Mouse (Mus musculus): ENCODE measurements at regions not wholly inside any gene's neighbourhood (a gene's known extent, or its start where the extent isn't known, plus 50 kb on each side); places are given as distances from the start of the nearest gene placed in this dataset.

DNA sequence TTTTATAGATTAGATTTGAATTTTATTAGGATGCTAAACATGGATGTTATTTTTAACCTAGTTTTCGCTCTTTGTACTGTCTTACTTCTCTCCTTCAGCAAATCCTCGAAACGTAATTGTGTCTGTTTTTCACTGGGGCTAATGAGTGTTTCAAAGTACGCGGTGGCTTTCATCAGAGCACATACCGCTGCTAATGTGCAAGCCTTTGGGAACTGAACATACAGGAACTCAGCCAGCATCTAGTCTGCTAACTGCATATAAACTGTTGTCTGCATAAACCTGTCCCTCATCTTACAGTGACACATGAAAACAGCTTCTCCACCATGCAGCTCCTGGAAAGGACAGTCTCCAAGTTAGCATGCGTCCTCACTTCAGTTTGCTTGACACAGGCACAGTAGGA is 434.1 kb downstream of the Fat4 start:
- no peak overlapping the region for H3K9ac ChIP-seq (ENCODE audit: low read depth, poor library complexity, severe bottlenecking)
- no peak overlapping the region for H3K4me3 ChIP-seq (ENCODE audit: low read depth, low read length)
- no peaks in the 10 kb centered on the region for H3K36me3 ChIP-seq (ENCODE audit: control insufficient read depth, insufficient read depth, low read length, poor library complexity, severe bottlenecking)
- TF ChIP-seq EP300 (IDR thresholded peaks at IDR 0.05; ENCODE audit: insufficient read depth, low read depth, low read length): no peak
- TF ChIP-seq POLR2A (IDR thresholded peaks at IDR 0.05; ENCODE audit: insufficient read depth, low read length): no peak
- no peaks in the 10 kb centered on the region for H3K27me3 ChIP-seq (ENCODE audit: control insufficient read depth, insufficient read depth, low read length, poor library complexity, severe bottlenecking)
- no peak overlapping the region for H3K27ac ChIP-seq (ENCODE audit: insufficient read depth, low read length)
- H3K4me1 ChIP-seq (ENCODE audit: control insufficient read depth, insufficient read depth, low read length): no peaks in the 10 kb centered on the region
- peaks cover 3% of the 10 kb centered on the region; the same call in 1 of the 2 replicates for H3K9me3 ChIP-seq (replicated peaks; ENCODE audit: control insufficient read depth, insufficient read depth, low read length, poor library complexity, severe bottlenecking)

DNA sequence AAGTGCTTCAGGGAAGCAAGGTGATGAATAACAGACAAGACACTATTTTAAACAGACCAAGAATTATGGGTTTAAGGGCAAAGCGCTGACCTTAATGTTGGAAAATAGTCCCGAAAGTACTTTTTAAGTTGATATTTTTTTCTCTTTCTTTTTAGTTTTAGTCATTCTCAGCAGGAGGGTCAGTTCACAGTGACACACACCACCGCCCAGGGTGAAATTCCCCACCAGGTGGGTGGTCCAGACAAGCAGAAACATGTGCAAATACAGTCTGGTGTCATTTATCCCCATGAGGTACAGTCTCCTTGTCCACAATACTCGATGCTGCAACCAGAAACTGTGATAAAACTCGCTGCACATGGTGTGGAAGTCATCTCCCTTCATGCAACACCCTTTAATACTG is 435.5 kb downstream of the Fat4 start:
- TF ChIP-seq EP300 (IDR thresholded peaks at IDR 0.05; ENCODE audit: insufficient read depth, low read depth, low read length): no peak
- H3K9me3 ChIP-seq (replicated peaks; ENCODE audit: control insufficient read depth, insufficient read depth, low read length, poor library complexity, severe bottlenecking): peaks cover 3% of the 10 kb centered on the region; the same call in 1 of the 2 replicates

DNA sequence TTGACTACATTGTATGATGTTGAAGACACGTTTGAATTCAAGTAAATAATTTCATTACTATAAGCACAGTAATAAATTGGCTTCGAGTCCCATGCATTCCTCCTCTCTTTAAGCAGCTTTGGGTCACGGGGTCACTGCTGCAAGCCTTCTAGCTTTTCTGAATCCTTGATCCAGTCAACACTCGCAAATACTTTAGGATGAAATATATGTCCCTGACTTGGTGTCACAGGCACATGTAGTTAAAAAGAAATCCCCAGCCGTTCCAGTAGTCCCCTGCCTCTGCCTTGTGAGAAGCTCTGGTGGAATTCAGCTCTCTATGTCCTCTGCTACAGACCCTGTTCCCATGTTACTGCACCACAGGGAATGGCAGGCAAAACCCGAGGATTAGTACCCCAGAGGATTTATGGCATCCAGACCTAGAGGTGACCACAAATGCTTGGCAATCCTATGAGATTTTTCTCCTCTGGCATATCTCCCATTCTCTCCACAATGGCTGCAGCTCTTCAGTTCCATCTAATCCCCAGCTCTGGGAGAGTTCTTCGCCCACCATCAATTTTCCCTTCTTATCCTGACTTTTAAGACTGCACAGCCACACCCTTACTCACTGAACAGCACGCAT is 449.0 kb downstream of the Fat4 start:
- TF ChIP-seq CTCF (IDR thresholded peaks at IDR 0.05; ENCODE audit: low read depth, low read length) (no peak), POLR2A (IDR thresholded peaks at IDR 0.05; ENCODE audit: insufficient read depth, low read length) (no peak), EP300 (IDR thresholded peaks at IDR 0.05; ENCODE audit: insufficient read depth, low read depth, low read length) (no peak)
- Histone ChIP-seq H3K27me3 (ENCODE audit: control insufficient read depth, insufficient read depth, low read length, poor library complexity, severe bottlenecking) (no peaks in the 10 kb centered on the region), H3K9ac (ENCODE audit: low read depth, poor library complexity, severe bottlenecking) (no peak overlapping the region), H3K9me3 (replicated peaks; ENCODE audit: control insufficient read depth, insufficient read depth, low read length, poor library complexity, severe bottlenecking) (no peaks in the 10 kb centered on the region), H3K4me3 (ENCODE audit: low read depth, low read length) (no peak overlapping the region), H3K27ac (ENCODE audit: insufficient read depth, low read length) (no peak overlapping the region), H3K36me3 (ENCODE audit: control insufficient read depth, insufficient read depth, low read length, poor library complexity, severe bottlenecking) (no peaks in the 10 kb centered on the region), H3K4me1 (ENCODE audit: control insufficient read depth, insufficient read depth, low read length) (no peaks in the 10 kb centered on the region)

More for the DNA sequence above, 435.5 kb downstream of the Fat4 start:
- no peaks in the 10 kb centered on the region for H3K27me3 ChIP-seq (ENCODE audit: control insufficient read depth, insufficient read depth, low read length, poor library complexity, severe bottlenecking)
- H3K9ac ChIP-seq (ENCODE audit: low read depth, poor library complexity, severe bottlenecking): no peak overlapping the region
- no peak overlapping the region for H3K4me3 ChIP-seq (ENCODE audit: low read depth, low read length)
- no peaks in the 10 kb centered on the region for H3K36me3 ChIP-seq (ENCODE audit: control insufficient read depth, insufficient read depth, low read length, poor library complexity, severe bottlenecking)
- no peaks in the 10 kb centered on the region for H3K4me1 ChIP-seq (ENCODE audit: control insufficient read depth, insufficient read depth, low read length)
- H3K27ac ChIP-seq (ENCODE audit: insufficient read depth, low read length): no peak overlapping the region

DNA sequence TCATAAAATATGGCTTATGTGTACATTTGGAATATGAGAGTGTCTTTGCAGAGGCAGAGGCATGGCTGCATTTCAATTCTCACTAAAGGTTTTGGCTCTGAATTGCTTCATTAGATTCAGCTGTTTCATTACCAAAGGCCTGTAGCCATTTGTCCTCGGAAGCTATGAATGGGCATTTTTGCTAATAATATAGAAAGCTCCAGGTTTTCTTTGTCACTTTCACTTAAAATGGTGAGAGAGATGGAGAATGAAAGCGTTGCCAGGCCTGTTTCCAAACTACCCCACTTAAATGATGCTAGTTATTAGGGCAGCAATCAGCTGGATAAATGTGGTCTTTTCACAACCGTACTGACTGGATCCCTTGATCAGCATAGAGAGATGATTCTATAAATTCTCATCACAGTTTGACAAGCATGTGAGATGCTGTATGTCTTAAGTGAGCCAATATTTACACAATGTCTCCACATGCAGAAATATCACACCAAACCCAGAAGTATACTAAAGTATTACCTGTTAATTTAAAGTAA is 454.5 kb downstream of the Fat4 start:
- no peak overlapping the region for H3K9ac ChIP-seq (ENCODE audit: low read depth, poor library complexity, severe bottlenecking)
- no peak for TF ChIP-seq EP300 (IDR thresholded peaks at IDR 0.05; ENCODE audit: insufficient read depth, low read depth, low read length)
- TF ChIP-seq POLR2A (IDR thresholded peaks at IDR 0.05; ENCODE audit: insufficient read depth, low read length): no peak
- TF ChIP-seq CTCF (IDR thresholded peaks at IDR 0.05; ENCODE audit: low read depth, low read length): no peak
- H3K27ac ChIP-seq (ENCODE audit: insufficient read depth, low read length): no peak overlapping the region
- no peaks in the 10 kb centered on the region for H3K4me1 ChIP-seq (ENCODE audit: control insufficient read depth, insufficient read depth, low read length)
- H3K4me3 ChIP-seq (ENCODE audit: low read depth, low read length): no peak overlapping the region
- no peaks in the 10 kb centered on the region for H3K36me3 ChIP-seq (ENCODE audit: control insufficient read depth, insufficient read depth, low read length, poor library complexity, severe bottlenecking)
- no peaks in the 10 kb centered on the region for H3K27me3 ChIP-seq (ENCODE audit: control insufficient read depth, insufficient read depth, low read length, poor library complexity, severe bottlenecking)
- no peaks in the 10 kb centered on the region for H3K9me3 ChIP-seq (replicated peaks; ENCODE audit: control insufficient read depth, insufficient read depth, low read length, poor library complexity, severe bottlenecking)

DNA sequence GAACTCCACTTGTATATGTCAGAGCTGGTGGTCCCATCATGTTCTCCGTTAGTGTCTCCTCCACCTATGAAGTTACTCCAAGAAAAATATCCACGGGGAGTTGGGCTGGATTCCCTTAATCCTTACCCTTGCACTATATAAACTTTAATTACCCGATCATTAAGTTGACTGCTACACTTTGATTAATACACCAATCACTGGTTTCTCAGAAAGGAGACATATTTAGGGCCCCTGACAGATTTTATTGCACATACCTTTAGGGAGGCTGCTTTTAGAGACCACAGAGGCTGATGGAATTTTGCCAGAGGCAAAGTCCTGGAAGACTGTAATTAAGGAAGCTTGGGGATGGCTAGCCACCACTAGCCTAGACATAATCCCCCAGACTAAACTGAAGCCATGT is 457.3 kb downstream of the Fat4 start:
- no peaks in the 10 kb centered on the region for H3K9me3 ChIP-seq (replicated peaks; ENCODE audit: control insufficient read depth, insufficient read depth, low read length, poor library complexity, severe bottlenecking)
- no peak for TF ChIP-seq CTCF (IDR thresholded peaks at IDR 0.05; ENCODE audit: low read depth, low read length)
- no peak for TF ChIP-seq POLR2A (IDR thresholded peaks at IDR 0.05; ENCODE audit: insufficient read depth, low read length)
- TF ChIP-seq EP300 (IDR thresholded peaks at IDR 0.05; ENCODE audit: insufficient read depth, low read depth, low read length): no peak
- H3K4me1 ChIP-seq (ENCODE audit: control insufficient read depth, insufficient read depth, low read length): no peaks in the 10 kb centered on the region
- H3K4me3 ChIP-seq (ENCODE audit: low read depth, low read length): no peak overlapping the region
- no peaks in the 10 kb centered on the region for H3K27me3 ChIP-seq (ENCODE audit: control insufficient read depth, insufficient read depth, low read length, poor library complexity, severe bottlenecking)
- no peak overlapping the region for H3K9ac ChIP-seq (ENCODE audit: low read depth, poor library complexity, severe bottlenecking)
- H3K36me3 ChIP-seq (ENCODE audit: control insufficient read depth, insufficient read depth, low read length, poor library complexity, severe bottlenecking): no peaks in the 10 kb centered on the region
- H3K27ac ChIP-seq (ENCODE audit: insufficient read depth, low read length): no peak overlapping the region

DNA sequence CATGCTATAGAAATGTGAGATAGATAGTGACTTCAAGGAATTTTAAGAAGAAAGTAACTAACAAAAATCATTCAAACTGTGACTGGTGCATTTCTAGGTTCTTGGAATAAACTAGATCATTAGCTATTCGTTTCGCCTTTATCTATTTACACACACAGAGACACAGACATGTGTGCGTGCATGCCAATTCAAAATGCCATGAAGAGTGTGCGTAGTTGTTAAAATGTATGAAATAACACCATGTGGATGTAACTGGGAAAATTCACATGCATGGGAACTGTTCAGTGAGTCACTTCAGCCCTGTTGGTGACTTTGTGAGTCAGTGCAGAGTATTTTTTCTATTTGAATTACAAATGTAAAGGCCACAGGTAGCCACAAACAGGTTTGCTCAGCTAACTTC is 460.8 kb downstream of the Fat4 start:
- Histone ChIP-seq H3K27ac (ENCODE audit: insufficient read depth, low read length) (no peak overlapping the region), H3K36me3 (ENCODE audit: control insufficient read depth, insufficient read depth, low read length, poor library complexity, severe bottlenecking) (no peaks in the 10 kb centered on the region), H3K9me3 (replicated peaks; ENCODE audit: control insufficient read depth, insufficient read depth, low read length, poor library complexity, severe bottlenecking) (no peaks in the 10 kb centered on the region), H3K9ac (ENCODE audit: low read depth, poor library complexity, severe bottlenecking) (no peak overlapping the region), H3K4me1 (ENCODE audit: control insufficient read depth, insufficient read depth, low read length) (no peaks in the 10 kb centered on the region), H3K27me3 (ENCODE audit: control insufficient read depth, insufficient read depth, low read length, poor library complexity, severe bottlenecking) (no peaks in the 10 kb centered on the region), H3K4me3 (ENCODE audit: low read depth, low read length) (no peak overlapping the region)
- TF ChIP-seq POLR2A (IDR thresholded peaks at IDR 0.05; ENCODE audit: insufficient read depth, low read length): no peak
- TF ChIP-seq EP300 (IDR thresholded peaks at IDR 0.05; ENCODE audit: insufficient read depth, low read depth, low read length): no peak
- TF ChIP-seq CTCF (IDR thresholded peaks at IDR 0.05; ENCODE audit: low read depth, low read length): no peak
